Comparison of ENCODE assay signal across 9 mouse cellular contexts in genomic region chr6:55617922-55618481, GRCm38 (mm10).
DNase-seq lines count a peak whose midpoint lies in the region; ATAC-seq and TF ChIP-seq lines count a peak whose summit lies in the region.
"Had no signal": no experiment of that assay in that cellular context is flagged by ENCODE, and none has a peak within 500 bp of the region (broad histone marks: within the 10 kb centered on the region; RNA-seq: fewer than 3 reads in every experiment).

No protein-coding gene starts in this region.

- H3K4me2 ChIP-seq in forebrain, embryonic 13.5 days: peak overlapping the region; percentile 55

- H3K4me3 ChIP-seq in forebrain, embryonic 13.5 days: peak overlapping the region; percentile 16; the same call in 1 of the 2 replicates
- peak overlapping the region; percentile 51 for H3K4me3 ChIP-seq in layer of hippocampus, adult 2 months
- H3K4me3 ChIP-seq: erythroblast, embryonic 14.5 days had no signal

- 13% methylated on average over 13 of the region's 13 CpGs for WGBS in forebrain, embryonic 13.5 days

- TF ChIP-seq CTCF in layer of hippocampus, adult 2 months (conservative IDR thresholded peaks at IDR 0.05): no peak

- no peaks in the 10 kb centered on the region for H3K27me3 ChIP-seq in forebrain, embryonic 13.5 days

- H3K36me3 ChIP-seq in forebrain, embryonic 13.5 days (ENCODE audit: poor library complexity, severe bottlenecking): no peaks in the 10 kb centered on the region

- peak overlapping the region; percentile 94 for H3K27ac ChIP-seq in forebrain, embryonic 13.5 days
- peak overlapping the region; percentile 77 for H3K27ac ChIP-seq in layer of hippocampus, adult 2 months

- peak; percentile 18 for DNase-seq in adrenal gland, postnatal 10 days
- no peak for DNase-seq in adrenal gland, postnatal 4 days (ENCODE audit: low spot score in 2 of 2)
- peak; percentile 78 for DNase-seq in brain, adult 2 months (ENCODE audit: low read depth, low spot score)
- peak; percentile 31 to 42 for DNase-seq in heart, postnatal 14 days
- DNase-seq in layer of hippocampus, adult 2 months (ENCODE audit: low spot score in 2 of 2): peak; percentile 62
- peak; percentile 34 for DNase-seq in mesoderm, embryonic 11.5 days (ENCODE audit: low read depth, low spot score)
- no peak for DNase-seq in thymus, postnatal 25 days

- H3K4me1 ChIP-seq in forebrain, embryonic 13.5 days: peaks cover 15% of the 10 kb centered on the region

- intact Hi-C loops in heart, postnatal 14 days (cut with DNase I): no loop called here

- H3K9ac ChIP-seq in forebrain, embryonic 13.5 days: peak overlapping the region; percentile 61

- ATAC-seq in forebrain, embryonic 13.5 days: peak; percentile 89

- no peaks in the 10 kb centered on the region for H3K9me3 ChIP-seq in forebrain, embryonic 13.5 days (replicated peaks)

Comparison
In these comparisons a context has a peak if more than half of its experiments do, and no peak if none do; other contexts are left out.
1. DNase-seq: peak in adrenal gland, postnatal 10 days (single experiment), brain, adult 2 months (single experiment), heart, postnatal 14 days (2 of 2), layer of hippocampus, adult 2 months (2 of 2) and mesoderm, embryonic 11.5 days (single experiment); none in adrenal gland, postnatal 4 days (0 of 2) and thymus, postnatal 25 days (single experiment).